Mouse (Mus musculus): ENCODE results near the gene Cd274. TPM values are rescaled to one million over a fixed set of nuclear protein-coding genes. Genes with fewer than 3 reads are reported as not detected.

The Cd274 gene
- polyA plus RNA-seq, 1 experiment from 2014 or later = 0.66 TPM

GRCm38 (mm10) chr19:29379839-29380603 lies 12.8 kb downstream of the Cd274 start:
- Histone ChIP-seq H3K4me1 (ENCODE audit: control insufficient read depth, insufficient read depth, low read length) (no peaks in the 10 kb centered on the region), H3K4me2 (ENCODE audit: low read length) (no peak overlapping the region), H3K36me3 (ENCODE audit: control insufficient read depth, insufficient read depth, low read length) (no peaks in the 10 kb centered on the region), H3K9ac (replicated peaks; ENCODE audit: low read length) (no peak overlapping the region), H3K4me3 (replicated peaks; ENCODE audit: low read depth, low read length) (no peak overlapping the region), H3K27me3 (ENCODE audit: control insufficient read depth, insufficient read depth, low read length) (no peaks in the 10 kb centered on the region), H3K27ac (replicated peaks; ENCODE audit: low read depth, low read length) (no peak overlapping the region), H3K9me3 (ENCODE audit: control insufficient read depth, low read length) (no peaks in the 10 kb centered on the region)
- 94% methylated on average over 14 of the region's 14 CpGs for WGBS
- ATAC-seq (ENCODE audit: low FRiP score, low TSS enrichment) (no peak), DNase-seq (no peak)

GRCm38 (mm10) chr19:29383368-29383767 lies 16.1 kb downstream of the Cd274 start:
- Histone ChIP-seq H3K9me3 (ENCODE audit: control insufficient read depth, low read length) (no peaks in the 10 kb centered on the region), H3K9ac (replicated peaks; ENCODE audit: low read length) (no peak overlapping the region), H3K27me3 (ENCODE audit: control insufficient read depth, insufficient read depth, low read length) (no peaks in the 10 kb centered on the region), H3K4me2 (ENCODE audit: low read length) (no peak overlapping the region), H3K27ac (replicated peaks; ENCODE audit: low read depth, low read length) (no peak overlapping the region), H3K4me1 (ENCODE audit: control insufficient read depth, insufficient read depth, low read length) (no peaks in the 10 kb centered on the region), H3K4me3 (replicated peaks; ENCODE audit: low read depth, low read length) (no peak overlapping the region), H3K36me3 (ENCODE audit: control insufficient read depth, insufficient read depth, low read length) (no peaks in the 10 kb centered on the region)
- ATAC-seq (ENCODE audit: low FRiP score, low TSS enrichment) = no peak
- WGBS = 96% methylated on average over 5 of the region's 5 CpGs
- no peak for DNase-seq

GRCm38 (mm10) chr19:29384412-29384811 lies 17.2 kb downstream of the Cd274 start:
- H3K9ac ChIP-seq (replicated peaks; ENCODE audit: low read length) = no peak overlapping the region

GRCm38 (mm10) chr19:29384994-29385393 lies 17.7 kb downstream of the Cd274 start:
- DNase-seq (no peak), ATAC-seq (ENCODE audit: low FRiP score, low TSS enrichment) (no peak)
- H3K9me3 ChIP-seq (ENCODE audit: control insufficient read depth, low read length) = no peaks in the 10 kb centered on the region
- 90% methylated on average over 6 of the region's 6 CpGs for WGBS
- no peaks in the 10 kb centered on the region for H3K4me1 ChIP-seq (ENCODE audit: control insufficient read depth, insufficient read depth, low read length)
- H3K4me3 ChIP-seq (replicated peaks; ENCODE audit: low read depth, low read length) = no peak overlapping the region
- H3K4me2 ChIP-seq (ENCODE audit: low read length) = no peak overlapping the region
- no peaks in the 10 kb centered on the region for H3K36me3 ChIP-seq (ENCODE audit: control insufficient read depth, insufficient read depth, low read length)
- H3K9ac ChIP-seq (replicated peaks; ENCODE audit: low read length) = no peak overlapping the region
- no peak overlapping the region for H3K27ac ChIP-seq (replicated peaks; ENCODE audit: low read depth, low read length)
- no peaks in the 10 kb centered on the region for H3K27me3 ChIP-seq (ENCODE audit: control insufficient read depth, insufficient read depth, low read length)

More at GRCm38 (mm10) chr19:29384412-29384811, 17.2 kb downstream of the Cd274 start:
- Histone ChIP-seq H3K36me3 (ENCODE audit: control insufficient read depth, insufficient read depth, low read length) (no peaks in the 10 kb centered on the region), H3K4me1 (ENCODE audit: control insufficient read depth, insufficient read depth, low read length) (no peaks in the 10 kb centered on the region), H3K27ac (replicated peaks; ENCODE audit: low read depth, low read length) (no peak overlapping the region), H3K4me3 (replicated peaks; ENCODE audit: low read depth, low read length) (no peak overlapping the region), H3K9me3 (ENCODE audit: control insufficient read depth, low read length) (no peaks in the 10 kb centered on the region), H3K27me3 (ENCODE audit: control insufficient read depth, insufficient read depth, low read length) (no peaks in the 10 kb centered on the region), H3K4me2 (ENCODE audit: low read length) (no peak overlapping the region)
- WGBS = 92% methylated on average over 9 of the region's 9 CpGs
- DNase-seq (no peak), ATAC-seq (ENCODE audit: low FRiP score, low TSS enrichment) (no peak)

GRCm38 (mm10) chr19:29385822-29386221 lies 18.6 kb downstream of the Cd274 start:
- Histone ChIP-seq H3K4me3 (replicated peaks; ENCODE audit: low read depth, low read length) (no peak overlapping the region), H3K36me3 (ENCODE audit: control insufficient read depth, insufficient read depth, low read length) (no peaks in the 10 kb centered on the region), H3K4me1 (ENCODE audit: control insufficient read depth, insufficient read depth, low read length) (no peaks in the 10 kb centered on the region), H3K9ac (replicated peaks; ENCODE audit: low read length) (no peak overlapping the region), H3K27me3 (ENCODE audit: control insufficient read depth, insufficient read depth, low read length) (no peaks in the 10 kb centered on the region), H3K9me3 (ENCODE audit: control insufficient read depth, low read length) (no peaks in the 10 kb centered on the region), H3K4me2 (ENCODE audit: low read length) (no peak overlapping the region), H3K27ac (replicated peaks; ENCODE audit: low read depth, low read length) (no peak overlapping the region)
- ATAC-seq (ENCODE audit: low FRiP score, low TSS enrichment) (no peak), DNase-seq (peak; percentile 50)
- WGBS = 84% methylated on average over 4 of the region's 4 CpGs

GRCm38 (mm10) chr19:29388818-29389217 lies 21.6 kb downstream of the Cd274 start:
- no peak overlapping the region for H3K4me2 ChIP-seq (ENCODE audit: low read length)
- no peak overlapping the region for H3K4me3 ChIP-seq (replicated peaks; ENCODE audit: low read depth, low read length)
- DNase-seq = no peak
- WGBS = 88% methylated on average over 1 of the region's 1 CpGs
- H3K9me3 ChIP-seq (ENCODE audit: control insufficient read depth, low read length) = no peaks in the 10 kb centered on the region
- no peak overlapping the region for H3K9ac ChIP-seq (replicated peaks; ENCODE audit: low read length)
- H3K36me3 ChIP-seq (ENCODE audit: control insufficient read depth, insufficient read depth, low read length) = no peaks in the 10 kb centered on the region
- no peaks in the 10 kb centered on the region for H3K4me1 ChIP-seq (ENCODE audit: control insufficient read depth, insufficient read depth, low read length)
- no peak for ATAC-seq (ENCODE audit: low FRiP score, low TSS enrichment)
- H3K27ac ChIP-seq (replicated peaks; ENCODE audit: low read depth, low read length) = no peak overlapping the region
- H3K27me3 ChIP-seq (ENCODE audit: control insufficient read depth, insufficient read depth, low read length) = no peaks in the 10 kb centered on the region

GRCm38 (mm10) chr19:29390483-29390882 lies 23.2 kb downstream of the Cd274 start:
- WGBS = 92% methylated on average over 5 of the region's 5 CpGs
- ATAC-seq (ENCODE audit: low FRiP score, low TSS enrichment) (no peak), DNase-seq (no peak)
- no peaks in the 10 kb centered on the region for H3K4me1 ChIP-seq (ENCODE audit: control insufficient read depth, insufficient read depth, low read length)
- H3K27me3 ChIP-seq (ENCODE audit: control insufficient read depth, insufficient read depth, low read length) = no peaks in the 10 kb centered on the region
- no peaks in the 10 kb centered on the region for H3K36me3 ChIP-seq (ENCODE audit: control insufficient read depth, insufficient read depth, low read length)
- H3K27ac ChIP-seq (replicated peaks; ENCODE audit: low read depth, low read length) = no peak overlapping the region
- no peak overlapping the region for H3K4me3 ChIP-seq (replicated peaks; ENCODE audit: low read depth, low read length)
- no peak overlapping the region for H3K9ac ChIP-seq (replicated peaks; ENCODE audit: low read length)
- no peak overlapping the region for H3K4me2 ChIP-seq (ENCODE audit: low read length)
- no peaks in the 10 kb centered on the region for H3K9me3 ChIP-seq (ENCODE audit: control insufficient read depth, low read length)

- Histone ChIP-seq H3K27me3 (ENCODE audit: control insufficient read depth, insufficient read depth, low read length) (no peaks in the 10 kb centered on the region), H3K36me3 (ENCODE audit: control insufficient read depth, insufficient read depth, low read length) (no peaks in the 10 kb centered on the region), H3K9me3 (ENCODE audit: control insufficient read depth, low read length) (no peaks in the 10 kb centered on the region), H3K4me3 (replicated peaks; ENCODE audit: low read depth, low read length) (no peak overlapping the region), H3K27ac (replicated peaks; ENCODE audit: low read depth, low read length) (no peak overlapping the region), H3K4me1 (ENCODE audit: control insufficient read depth, insufficient read depth, low read length) (no peaks in the 10 kb centered on the region), H3K9ac (replicated peaks; ENCODE audit: low read length) (no peak overlapping the region), H3K4me2 (ENCODE audit: low read length) (no peak overlapping the region)
- ATAC-seq (ENCODE audit: low FRiP score, low TSS enrichment) (no peak), DNase-seq (no peak)
- 75% methylated on average over 4 of the region's 4 CpGs for WGBS
These were observed 24.0 kb downstream of the Cd274 start for GRCm38 (mm10) chr19:29391279-29391678.

GRCm38 (mm10) chr19:29393333-29393732 lies 26.1 kb downstream of the Cd274 start:
- Histone ChIP-seq H3K27me3 (ENCODE audit: control insufficient read depth, insufficient read depth, low read length) (no peaks in the 10 kb centered on the region), H3K4me2 (ENCODE audit: low read length) (no peak overlapping the region), H3K9ac (replicated peaks; ENCODE audit: low read length) (no peak overlapping the region), H3K27ac (replicated peaks; ENCODE audit: low read depth, low read length) (no peak overlapping the region), H3K9me3 (ENCODE audit: control insufficient read depth, low read length) (no peaks in the 10 kb centered on the region), H3K4me1 (ENCODE audit: control insufficient read depth, insufficient read depth, low read length) (no peaks in the 10 kb centered on the region), H3K4me3 (replicated peaks; ENCODE audit: low read depth, low read length) (no peak overlapping the region), H3K36me3 (ENCODE audit: control insufficient read depth, insufficient read depth, low read length) (no peaks in the 10 kb centered on the region)
- no peak for DNase-seq
- no peak for ATAC-seq (ENCODE audit: low FRiP score, low TSS enrichment)
- WGBS = 93% methylated on average over 9 of the region's 9 CpGs

Measured in midbrain, embryonic 14.5 days (tissue).